Mouse (Mus musculus): Measurements from ENCODE around the gene Hoxa11. TPM values are rescaled to one million over a fixed set of nuclear protein-coding genes. Genes with fewer than 3 reads are reported as not detected.

Gene Hoxa11
- total RNA-seq, 2 experiments from 2014 or later = 2.0 to 2.7 TPM

- peak; percentile 3 to 23 for DNase-seq
- intact Hi-C loops (cut with DNase I) = loop anchor here (2.0 to 10.0 kb wide), 4 partner anchors 352 to 1419 kb away; partner anchors contain the start of gene Hnrnpa2b1
Observed at GRCm38 (mm10) chr6:52223939-52224760, 21.5 kb downstream of the Hoxa11 start.

GRCm38 (mm10) chr6:52222729-52223128 lies 22.9 kb downstream of the Hoxa11 start:
- peak in 1 of 2 experiments; percentile 10 for DNase-seq
- intact Hi-C loops (cut with DNase I) = loop anchor here (2.0 to 10.0 kb wide), 4 partner anchors 350 to 1418 kb away; partner anchors contain the start of gene Hnrnpa2b1

GRCm38 (mm10) chr6:52221993-52222685 lies 23.5 kb downstream of the Hoxa11 start:
- DNase-seq = peak in 1 of 2 experiments; percentile 33
- intact Hi-C loops (cut with DNase I) = loop anchor here (2.0 to 10.0 kb wide), 4 partner anchors 350 to 1417 kb away; partner anchors contain the start of gene Hnrnpa2b1

- peak; percentile 86 to 92 for DNase-seq
- intact Hi-C loops (cut with DNase I) = loop anchor here (5.0 to 10.0 kb wide), 3 partner anchors 349 to 1417 kb away; partner anchors contain the start of gene Hnrnpa2b1
Observed at GRCm38 (mm10) chr6:52221337-52221992, 24.1 kb downstream of the Hoxa11 start, which contains the start of gene Hoxa7. TSS of gene Hoxa7 (minus strand) at chr6:52221854.

GRCm38 (mm10) chr6:52220865-52221310 lies 24.7 kb downstream of the Hoxa11 start:
- intact Hi-C loops (cut with DNase I) = loop anchor here (5.0 to 10.0 kb wide), 3 partner anchors 349 to 1416 kb away; partner anchors contain the start of gene Hnrnpa2b1
- DNase-seq = no peak

GRCm38 (mm10) chr6:52220003-52220864 lies 25.4 kb downstream of the Hoxa11 start:
- no peak for DNase-seq
- intact Hi-C loops (cut with DNase I) = loop anchor here (5.0 to 10.0 kb wide), 3 partner anchors 348 to 1415 kb away; partner anchors contain the start of gene Hnrnpa2b1

GRCm38 (mm10) chr6:52219234-52219942 lies 26.2 kb downstream of the Hoxa11 start:
- DNase-seq = no peak
- intact Hi-C loops (cut with DNase I) = loop anchor here (10.0 kb wide), 1 partner anchor 835 kb away; no protein-coding TSS in a partner anchor

- intact Hi-C loops (cut with DNase I) = loop anchor here (10.0 kb wide), 1 partner anchor 834 kb away; no protein-coding TSS in a partner anchor
- DNase-seq = no peak
Observed at GRCm38 (mm10) chr6:52218643-52219215, 26.9 kb downstream of the Hoxa11 start.

GRCm38 (mm10) chr6:52217895-52218642 lies 27.5 kb downstream of the Hoxa11 start:
- DNase-seq = no peak
- intact Hi-C loops (cut with DNase I) = loop anchor here (10.0 kb wide), 1 partner anchor 833 kb away; no protein-coding TSS in a partner anchor

GRCm38 (mm10) chr6:52217459-52217768 lies 28.2 kb downstream of the Hoxa11 start:
- peak; percentile 74 to 77 for DNase-seq
- intact Hi-C loops (cut with DNase I) = loop anchor here (10.0 kb wide), 1 partner anchor 833 kb away; no protein-coding TSS in a partner anchor

GRCm38 (mm10) chr6:52216691-52217458 lies 28.7 kb downstream of the Hoxa11 start:
- intact Hi-C loops (cut with DNase I) = loop anchor here (10.0 kb wide), 1 partner anchor 832 kb away; no protein-coding TSS in a partner anchor
- DNase-seq = peak in 1 of 2 experiments; percentile 47

GRCm38 (mm10) chr6:52215771-52216535 lies 29.7 kb downstream of the Hoxa11 start:
- no peak for DNase-seq
- intact Hi-C loops (cut with DNase I) = loop anchor here (10.0 kb wide), 1 partner anchor 831 kb away; no protein-coding TSS in a partner anchor

- intact Hi-C loops (cut with DNase I) = loop anchor here (10.0 kb wide), 1 partner anchor 830 kb away; no protein-coding TSS in a partner anchor
- DNase-seq = no peak
Observed at GRCm38 (mm10) chr6:52215070-52215469, 30.5 kb downstream of the Hoxa11 start.

- no peak for DNase-seq
- intact Hi-C loops (cut with DNase I) = loop anchor here (10.0 kb wide), 1 partner anchor 829 kb away; no protein-coding TSS in a partner anchor
Observed at GRCm38 (mm10) chr6:52214271-52214670, 31.3 kb downstream of the Hoxa11 start.

Data from gastrocnemius, postnatal 36 days (tissue).